Mouse (Mus musculus) intestine, postnatal 0 days (tissue): ENCODE measurements at regions not wholly inside any gene's neighbourhood (a gene's known extent, or its start where the extent isn't known, plus 50 kb on each side); places are given as distances from the start of the nearest gene placed in this dataset.

Experiments
- ATAC-seq: fragments of 200-750 bp; cut with Nextera tagmentation; 2 replicates; pipeline ENCODE4 v1.8.0; 2017; ENCODE audit warnings: mild to moderate bottlenecking, moderate TSS enrichment, moderate library complexity
- H3K27ac ChIP-seq: fragments of 300-500 bp; sonication (generic); 2 replicates; pipeline ENCODE4 v1.5.1; 2014; ENCODE audit warnings: mild to moderate bottlenecking, low read depth, low read length, moderate library complexity
- H3K27me3 ChIP-seq: fragments of 300-500 bp; sonication (generic); replicated peaks from 2 replicates; pipeline ENCODE4 v1.6.1; 2014; ENCODE audit warnings: low read length, mixed read lengths; ENCODE audit not compliant: control insufficient read depth, insufficient read depth
- H3K36me3 ChIP-seq: fragments of 300-500 bp; sonication (generic); 2 replicates; pipeline ENCODE4 v1.6.1; 2014; ENCODE audit warnings: mild to moderate bottlenecking, moderate library complexity; ENCODE audit not compliant: control insufficient read depth, insufficient read depth
- H3K4me1 ChIP-seq: fragments of 300-500 bp; sonication (generic); replicated peaks from 2 replicates; pipeline ENCODE4 v1.6.1; 2014; ENCODE audit warnings: antibody characterized with exemption, low read length, mixed read lengths; ENCODE audit not compliant: control insufficient read depth, insufficient read depth
- H3K4me2 ChIP-seq: fragments of 300-500 bp; sonication (generic); replicated peaks from 2 replicates; pipeline ENCODE4 v1.6.1; 2014; ENCODE audit warnings: low read depth, mild to moderate bottlenecking, moderate library complexity
- H3K4me3 ChIP-seq: fragments of 300-500 bp; sonication (generic); 2 replicates; pipeline ENCODE4 v1.5.1; 2014; ENCODE audit warnings: low read depth, low read length
- H3K9ac ChIP-seq: fragments of 300-500 bp; sonication (generic); 2 replicates; pipeline ENCODE4 v1.6.1; 2014; ENCODE audit warnings: mild to moderate bottlenecking, low read depth, low read length
- H3K9me3 ChIP-seq: fragments of 300-500 bp; sonication (generic); 2 replicates; pipeline ENCODE4 v1.6.1; 2016; ENCODE audit warnings: mixed run types; ENCODE audit not compliant: control insufficient read depth
- CTCF ChIP-seq: sonication (generic); IDR thresholded peaks from 2 replicates; pipeline ENCODE4 v1.5.1; 2016; ENCODE audit warnings: low read depth, mild to moderate bottlenecking, control low read depth, antibody characterized with exemption, moderate library complexity
- WGBS: fragments of 180-500 bp; shearing (Covaris S2); extraction: QIAGEN DNeasy Blood & Tissue Kit; methylation state at CpG from one replicate; pipeline ENCODE4 v1.1.7; 2014; 5-methylcytosine and 5-hydroxymethylcytosine counted together

GRCm38 (mm10) chr8:26840745-26841680 lies 136.1 kb upstream of the Zfp703 start:
- ATAC-seq = peak; percentile 83
- no peak overlapping the region for H3K27ac ChIP-seq

GRCm38 (mm10) chr8:26843714-26844113 lies 133.4 kb upstream of the Zfp703 start:
- ATAC-seq = no peak
- TF ChIP-seq CTCF = no peak
- Histone ChIP-seq H3K4me1 (peaks cover 8% of the 10 kb centered on the region; the same call in 1 of the 2 replicates), H3K9ac (no peak overlapping the region), H3K4me2 (no peak overlapping the region), H3K9me3 (no peaks in the 10 kb centered on the region), H3K36me3 (no peaks in the 10 kb centered on the region), H3K27me3 (no peaks in the 10 kb centered on the region), H3K4me3 (no peak overlapping the region), H3K27ac (no peak overlapping the region)
- WGBS = 48% methylated on average over 6 of the region's 6 CpGs

More at GRCm38 (mm10) chr8:26840745-26841680, 136.1 kb upstream of the Zfp703 start:
- H3K4me1 ChIP-seq = peaks cover 8% of the 10 kb centered on the region; the same call in 1 of the 2 replicates
- H3K4me2 ChIP-seq = no peak overlapping the region
- H3K9ac ChIP-seq = no peak overlapping the region
- H3K4me3 ChIP-seq = no peak overlapping the region
- H3K27me3 ChIP-seq = no peaks in the 10 kb centered on the region
- no peaks in the 10 kb centered on the region for H3K9me3 ChIP-seq
- TF ChIP-seq CTCF = no peak
- 49% methylated on average over 12 of the region's 12 CpGs for WGBS
- H3K36me3 ChIP-seq = no peaks in the 10 kb centered on the region

- TF ChIP-seq CTCF = no peak
- ATAC-seq = no peak
- H3K4me2 ChIP-seq = no peak overlapping the region
- H3K27ac ChIP-seq = no peak overlapping the region
- no peaks in the 10 kb centered on the region for H3K9me3 ChIP-seq
- H3K36me3 ChIP-seq = no peaks in the 10 kb centered on the region
- no peak overlapping the region for H3K9ac ChIP-seq
- H3K4me1 ChIP-seq = peaks cover 8% of the 10 kb centered on the region; the same call in 1 of the 2 replicates
- no peaks in the 10 kb centered on the region for H3K27me3 ChIP-seq
- H3K4me3 ChIP-seq = no peak overlapping the region
- 47% methylated on average over 8 of the region's 8 CpGs for WGBS
These were observed 132.9 kb upstream of the Zfp703 start for GRCm38 (mm10) chr8:26844132-26844808.

GRCm38 (mm10) chr8:26844809-26845143 lies 132.3 kb upstream of the Zfp703 start:
- no peak for TF ChIP-seq CTCF
- Histone ChIP-seq H3K36me3 (no peaks in the 10 kb centered on the region), H3K9ac (no peak overlapping the region), H3K4me3 (no peak overlapping the region), H3K4me1 (peaks cover 8% of the 10 kb centered on the region; the same call in 1 of the 2 replicates), H3K27me3 (no peaks in the 10 kb centered on the region), H3K9me3 (no peaks in the 10 kb centered on the region), H3K27ac (no peak overlapping the region), H3K4me2 (no peak overlapping the region)
- ATAC-seq = no peak
- WGBS = 79% methylated on average over 6 of the region's 6 CpGs

- TF ChIP-seq CTCF = no peak
- no peaks in the 10 kb centered on the region for H3K9me3 ChIP-seq
- H3K27ac ChIP-seq = no peak overlapping the region
- H3K4me2 ChIP-seq = no peak overlapping the region
- H3K27me3 ChIP-seq = no peaks in the 10 kb centered on the region
- no peak overlapping the region for H3K9ac ChIP-seq
- no peaks in the 10 kb centered on the region for H3K36me3 ChIP-seq
- 60% methylated on average over 10 of the region's 11 CpGs for WGBS
- peaks cover 8% of the 10 kb centered on the region; the same call in 1 of the 2 replicates for H3K4me1 ChIP-seq
- no peak overlapping the region for H3K4me3 ChIP-seq
- ATAC-seq = no peak
These were observed 131.5 kb upstream of the Zfp703 start for GRCm38 (mm10) chr8:26845481-26846194.

GRCm38 (mm10) chr8:26847009-26847408 lies 130.1 kb upstream of the Zfp703 start:
- WGBS = 76% methylated on average over 9 of the region's 9 CpGs
- no peak overlapping the region for H3K4me3 ChIP-seq
- no peak overlapping the region for H3K27ac ChIP-seq
- no peak for ATAC-seq
- H3K36me3 ChIP-seq = no peaks in the 10 kb centered on the region
- H3K27me3 ChIP-seq = no peaks in the 10 kb centered on the region
- H3K9me3 ChIP-seq = no peaks in the 10 kb centered on the region
- no peak overlapping the region for H3K4me2 ChIP-seq
- peaks cover 5% of the 10 kb centered on the region; the same call in 1 of the 2 replicates for H3K4me1 ChIP-seq
- H3K9ac ChIP-seq = no peak overlapping the region
- peak; percentile 12; the same call in 1 of the 2 replicates for TF ChIP-seq CTCF
